8 mouse cellular contexts compared by ENCODE assay signal in genomic region chr2:26091771-26092393, GRCm38 (mm10). TPM values are rescaled to one million over a fixed set of nuclear protein-coding genes. Genes with fewer than 3 reads are reported as not detected.
A peak's percentile ranks its signal among the peaks of the same experiment; 100 is the strongest.
DNase-seq lines count a peak whose midpoint lies in the region; ATAC-seq and TF ChIP-seq lines count a peak whose summit lies in the region.

No protein-coding gene starts in this region.

- intact Hi-C loops in left cerebral cortex, adult 2 months (cut with DNase I), result loop anchor here (1.0 to 5.0 kb wide), 6 partner anchors 26 to 49 kb away; no protein-coding TSS in a partner anchor

- peak overlapping the region; percentile 68 for H3K4me3 ChIP-seq in embryonic facial prominence, embryonic 13.5 days
- H3K4me3 ChIP-seq in hindbrain, embryonic 10.5 days, result peak overlapping the region; percentile 87
- peak overlapping the region; percentile 50 for H3K4me3 ChIP-seq in left cerebral cortex, adult 2 months
- peak overlapping the region; percentile 47 for H3K4me3 ChIP-seq in stomach, postnatal 0 days (ENCODE audit: low read depth, low read length)

- TF ChIP-seq EP300 in stomach, postnatal 0 days (optimal IDR thresholded peaks at IDR 0.05), result no peak

- peaks cover 28% of the 10 kb centered on the region for H3K4me1 ChIP-seq in embryonic facial prominence, embryonic 13.5 days
- H3K4me1 ChIP-seq in hindbrain, embryonic 10.5 days (replicated peaks), result peaks cover 28% of the 10 kb centered on the region
- peaks cover 4% of the 10 kb centered on the region for H3K4me1 ChIP-seq in stomach, postnatal 0 days (replicated peaks; ENCODE audit: control insufficient read depth, insufficient read depth)

- peaks cover 8% of the 10 kb centered on the region for H3K36me3 ChIP-seq in embryonic facial prominence, embryonic 13.5 days
- no peaks in the 10 kb centered on the region for H3K36me3 ChIP-seq in hindbrain, embryonic 10.5 days
- peaks cover 6% of the 10 kb centered on the region for H3K36me3 ChIP-seq in stomach, postnatal 0 days (ENCODE audit: control insufficient read depth, insufficient read depth, low read length)

- no peak for ATAC-seq in embryonic facial prominence, embryonic 13.5 days (ENCODE audit: insufficient number of reproducible peaks, insufficient read depth, low FRiP score, low TSS enrichment, low read depth)
- ATAC-seq in stomach, postnatal 0 days (ENCODE audit: low FRiP score, low TSS enrichment), result peak; percentile 87
- no peak for ATAC-seq in inflammation-experienced regulatory T-cells, adult 6 months

- H3K27ac ChIP-seq in embryonic facial prominence, embryonic 13.5 days, result peak overlapping the region; percentile 84
- peak overlapping the region; percentile 92 for H3K27ac ChIP-seq in hindbrain, embryonic 10.5 days
- H3K27ac ChIP-seq in left cerebral cortex, adult 2 months, result peak overlapping the region; percentile 87
- peak overlapping the region; percentile 83 for H3K27ac ChIP-seq in stomach, postnatal 0 days (replicated peaks)

- peak overlapping the region; percentile 99 for H3K4me2 ChIP-seq in embryonic facial prominence, embryonic 13.5 days
- peak overlapping the region; percentile 94 for H3K4me2 ChIP-seq in stomach, postnatal 0 days (replicated peaks; ENCODE audit: low read depth)

- H3K9ac ChIP-seq in embryonic facial prominence, embryonic 13.5 days, result peak overlapping the region; percentile 86
- peak overlapping the region; percentile 59 for H3K9ac ChIP-seq in stomach, postnatal 0 days (ENCODE audit: low read length)

- no peak for TF ChIP-seq CTCF in left cerebral cortex, adult 2 months (IDR thresholded peaks at IDR 0.05)
- TF ChIP-seq CTCF in stomach, postnatal 0 days (IDR thresholded peaks at IDR 0.05; ENCODE audit: low read depth), result no peak

- peaks cover 31% of the 10 kb centered on the region for H3K27me3 ChIP-seq in embryonic facial prominence, embryonic 13.5 days
- H3K27me3 ChIP-seq in hindbrain, embryonic 10.5 days (ENCODE audit: insufficient read depth, poor library complexity, severe bottlenecking), result peaks cover 57% of the 10 kb centered on the region
- no peaks in the 10 kb centered on the region for H3K27me3 ChIP-seq in stomach, postnatal 0 days (ENCODE audit: control insufficient read depth, insufficient read depth, low read length)

- DNase-seq in 416B (ENCODE audit: low read depth) (peak; percentile 23), MN1 (ENCODE audit: low spot score) (peak; percentile 53)
- peak; percentile 64 for DNase-seq in hindbrain, embryonic 10.5 days (ENCODE audit: low spot score)
- peak; percentile 75 to 76 for DNase-seq in left cerebral cortex, adult 2 months (ENCODE audit: extremely low spot score in 1 of 2, low spot score in 2 of 2)
- peak; percentile 22 to 58 for DNase-seq in lung, postnatal 4 days
- peak; percentile 77 for DNase-seq in stomach, postnatal 0 days (ENCODE audit: low spot score)

- no peaks in the 10 kb centered on the region for H3K9me3 ChIP-seq in embryonic facial prominence, embryonic 13.5 days
- H3K9me3 ChIP-seq in hindbrain, embryonic 10.5 days, result no peaks in the 10 kb centered on the region
- H3K9me3 ChIP-seq in stomach, postnatal 0 days (ENCODE audit: control insufficient read depth, low read length), result no peaks in the 10 kb centered on the region

- WGBS in embryonic facial prominence, embryonic 13.5 days, result 2% methylated on average over 24 of the region's 24 CpGs
- 1% methylated on average over 24 of the region's 24 CpGs for WGBS in hindbrain, embryonic 10.5 days
- WGBS in stomach, postnatal 0 days, result 1% methylated on average over 23 of the region's 24 CpGs

RNA-seq across cellular contexts. Expression of gene Nacc2, which starts 31.1 kb away (rescaled TPM):
- polyA plus RNA-seq in embryonic facial prominence, embryonic 13.5 days (2015; fragmentation: Nextera tagmentation; extraction: Ambion mirVana), result 4.4 and 6.7 TPM in 2 replicates
- polyA plus RNA-seq in hindbrain, embryonic 10.5 days (2016; fragmentation: Nextera tagmentation; extraction: Ambion mirVana), result 6.2 and 8.4 TPM in 2 replicates
- 10 to 100 TPM; 64.5 to 75.9 TPM for total RNA-seq in left cerebral cortex, adult 2 months (2021)
- 12.6 and 13.3 TPM in 2 replicates for polyA plus RNA-seq in stomach, postnatal 0 days (2015; fragmentation: Nextera tagmentation; extraction: Ambion mirVana)
- under 1 TPM; 0.47 to 0.78 (median 0.57) TPM for polyA plus RNA-seq in inflammation-experienced regulatory T-cells, adult 6 months (2017; shearing (Covaris generic))

Comparison
In these comparisons a context has a peak if more than half of its experiments do, and no peak if none do; other contexts are left out.
1. DNase-seq: peak in every context shown above with its lines; median percentile 77 in stomach, postnatal 0 days; 76 in left cerebral cortex, adult 2 months; 64 in hindbrain, embryonic 10.5 days; 53 in MN1; 40 in lung, postnatal 4 days; 23 in 416B.